Mouse (Mus musculus): Measurements from ENCODE around the gene Rhox4d.
"Not testable (repeated sequence)": the region's sequence is repeated elsewhere in the genome, so short reads cannot be mapped to it uniquely, and the experiment has no call there.

Rhox4d gene
- long read RNA-seq, experiment 1: 0 reads
- long read RNA-seq, experiment 2: 0 reads

- intact Hi-C loops (cut with DNase I): not testable (repeated sequence)
These were observed at the start of gene Rhox4d for GRCm38 (mm10) chrX:37514059-37514458. Gene Rhox4d, plus strand, starts transcription at chrX:37514359.

GRCm38 (mm10) chrX:37480037-37480436 is 34.1 kb upstream of the Rhox4d start, which contains the start of gene Rhox4c:
Gene Rhox4c, plus strand, starts transcription at chrX:37480337.
- intact Hi-C loops (cut with DNase I): not testable (repeated sequence)

GRCm38 (mm10) chrX:37530152-37530551 is 16.0 kb downstream of the Rhox4d start, which contains the start of gene Rhox2e:
Gene Rhox2e, plus strand, starts transcription at chrX:37530452.
- intact Hi-C loops (cut with DNase I): not testable (repeated sequence)

GRCm38 (mm10) chrX:37541719-37542118 is 27.6 kb downstream of the Rhox4d start, which contains the start of gene Rhox3e:
Gene Rhox3e, plus strand, starts transcription at chrX:37542019.
- intact Hi-C loops (cut with DNase I): not testable (repeated sequence)

GRCm38 (mm10) chrX:37557112-37557511 is 43.0 kb downstream of the Rhox4d start, which contains the start of gene Rhox4e:
Gene Rhox4e, plus strand, starts transcription at chrX:37557412.
- intact Hi-C loops (cut with DNase I): not testable (repeated sequence)

Data from adrenal gland (tissue).